Mouse (Mus musculus) kidney, postnatal 0 days (tissue): Measurements from ENCODE around the gene Magoh. TPM values are rescaled to one million over a fixed set of nuclear protein-coding genes. Genes with fewer than 3 reads are reported as not detected.

Experiments used
- ATAC-seq: fragments of 200-750 bp; cut with Nextera tagmentation; replicated peaks from 2 replicates; pipeline ENCODE4 v1.8.0; 2017; ENCODE audit warnings: low read depth, moderate number of reproducible peaks, moderate TSS enrichment, moderate library complexity; ENCODE audit not compliant: low FRiP score
- DNase-seq: peaks from one replicate; pipeline ENCODE4 v3.0.0-alpha.2; 2016; ENCODE audit warnings: low spot score
- H3K27ac ChIP-seq: fragments of 300-500 bp; sonication (generic); 2 replicates; pipeline ENCODE4 v1.5.1; 2014; ENCODE audit warnings: mild to moderate bottlenecking
- H3K27me3 ChIP-seq: fragments of 300-500 bp; sonication (generic); 2 replicates; pipeline ENCODE4 v1.6.1; 2014; ENCODE audit warnings: low read length, mixed read lengths; ENCODE audit not compliant: insufficient read depth
- H3K36me3 ChIP-seq: fragments of 300-500 bp; sonication (generic); 2 replicates; pipeline ENCODE4 v1.6.1; 2014; ENCODE audit warnings: low read length, mixed read lengths; ENCODE audit not compliant: insufficient read depth
- H3K4me1 ChIP-seq: fragments of 300-500 bp; sonication (generic); replicated peaks from 2 replicates; pipeline ENCODE4 v1.6.1; 2014; ENCODE audit warnings: antibody characterized with exemption, low read length, mixed read lengths; ENCODE audit not compliant: insufficient read depth
- H3K4me2 ChIP-seq: fragments of 300-500 bp; sonication (generic); 2 replicates; pipeline ENCODE4 v1.6.1; 2014; ENCODE audit warnings: mild to moderate bottlenecking, low read length, moderate library complexity, mixed read lengths
- H3K4me3 ChIP-seq: fragments of 300-500 bp; sonication (generic); replicated peaks from 2 replicates; pipeline ENCODE4 v1.5.1; 2014; ENCODE audit warnings: low read depth, low read length
- H3K9ac ChIP-seq: fragments of 300-500 bp; sonication (generic); 2 replicates; pipeline ENCODE4 v1.6.1; 2014; ENCODE audit warnings: low read depth, low read length
- H3K9me3 ChIP-seq: fragments of 300-500 bp; sonication (generic); replicated peaks from 2 replicates; pipeline ENCODE4 v1.6.1; 2016; ENCODE audit warnings: low read length, inconsistent platforms, mixed read lengths
- CTCF ChIP-seq: IDR thresholded peaks from 2 replicates; pipeline ENCODE4 v1.5.1; 2016; ENCODE audit warnings: antibody characterized with exemption, low read depth, mild to moderate bottlenecking, moderate library complexity
- WGBS: fragments of 180-500 bp; shearing (Covaris S2); extraction: QIAGEN DNeasy Blood & Tissue Kit; methylation state at CpG from one replicate; pipeline ENCODE4 v1.1.7; 2014; 5-methylcytosine and 5-hydroxymethylcytosine counted together
- polyA plus RNA-seq: library from polyadenylated mRNA; unstranded; fragments of >200 nt; fragmentation: Nextera tagmentation; extraction: Ambion mirVana; gene quantifications from 2 replicates; pipeline ENCODE4 v1.2.1, GENCODE M21; 2015

Gene Magoh
- polyA plus RNA-seq, 1 experiment from 2014 or later, result 226 TPM

- no peaks in the 10 kb centered on the region for H3K27me3 ChIP-seq
- no peak overlapping the region for H3K4me2 ChIP-seq
- no peaks in the 10 kb centered on the region for H3K4me1 ChIP-seq
- no peak overlapping the region for H3K9ac ChIP-seq
- no peak overlapping the region for H3K27ac ChIP-seq
- WGBS, result 81% methylated on average over 8 of the region's 8 CpGs
- ATAC-seq, result no peak
- no peaks in the 10 kb centered on the region for H3K9me3 ChIP-seq
- no peaks in the 10 kb centered on the region for H3K36me3 ChIP-seq
- H3K4me3 ChIP-seq, result no peak overlapping the region
- no peak for TF ChIP-seq CTCF
- DNase-seq, result no peak
Measured at GRCm38 (mm10) chr4:107933239-107933638, 53.7 kb downstream of the Magoh start.

- 40% methylated on average over 3 of the region's 3 CpGs for WGBS
- no peaks in the 10 kb centered on the region for H3K9me3 ChIP-seq
- no peaks in the 10 kb centered on the region for H3K27me3 ChIP-seq
Measured at GRCm38 (mm10) chr4:107935254-107935653, 55.7 kb downstream of the Magoh start.

More at GRCm38 (mm10) chr4:107935254-107935653, 55.7 kb downstream of the Magoh start:
- Histone ChIP-seq H3K36me3 (no peaks in the 10 kb centered on the region), H3K4me3 (no peak overlapping the region), H3K9ac (no peak overlapping the region), H3K27ac (no peak overlapping the region), H3K4me1 (no peaks in the 10 kb centered on the region), H3K4me2 (no peak overlapping the region)
- ATAC-seq (no peak), DNase-seq (no peak)
- no peak for TF ChIP-seq CTCF

Other genes with a start within 250 kb of the Magoh start
- not detected in 2 replicates for gene Dmrtb1, start 195.5 kb upstream of the Magoh start, polyA plus RNA-seq
- gene Lrp8, start 77.5 kb upstream of the Magoh start, polyA plus RNA-seq, result 0.41 and 0.82 TPM in 2 replicates
- 124 and 129 TPM in 2 replicates for gene 0610037L13Rik, start 10.1 kb downstream of the Magoh start, polyA plus RNA-seq
- gene Cpt2, start 43.9 kb downstream of the Magoh start, polyA plus RNA-seq, result 82.8 and 94.0 TPM in 2 replicates
- 0.05 TPM in 1 of 2 replicates, not detected in the other for gene Slc1a7, start 88.6 kb downstream of the Magoh start, polyA plus RNA-seq
- gene Podn, start 216.7 kb downstream of the Magoh start, polyA plus RNA-seq, result 1.2 and 1.4 TPM in 2 replicates